Mouse (Mus musculus) cerebellum, adult 18-20 months (tissue): ENCODE data around the gene Ccnh.
A peak's percentile ranks its signal among the peaks of the same experiment; 100 is the strongest.
"Not testable (repeated sequence)": the region's sequence is repeated elsewhere in the genome, so short reads cannot be mapped to it uniquely, and the experiment has no call there.

Experiments used
- DNase-seq, 2 experiments: peaks; one replicate each; pipeline ENCODE4 v3.0.0; 2021

Gene Ccnh

DNA sequence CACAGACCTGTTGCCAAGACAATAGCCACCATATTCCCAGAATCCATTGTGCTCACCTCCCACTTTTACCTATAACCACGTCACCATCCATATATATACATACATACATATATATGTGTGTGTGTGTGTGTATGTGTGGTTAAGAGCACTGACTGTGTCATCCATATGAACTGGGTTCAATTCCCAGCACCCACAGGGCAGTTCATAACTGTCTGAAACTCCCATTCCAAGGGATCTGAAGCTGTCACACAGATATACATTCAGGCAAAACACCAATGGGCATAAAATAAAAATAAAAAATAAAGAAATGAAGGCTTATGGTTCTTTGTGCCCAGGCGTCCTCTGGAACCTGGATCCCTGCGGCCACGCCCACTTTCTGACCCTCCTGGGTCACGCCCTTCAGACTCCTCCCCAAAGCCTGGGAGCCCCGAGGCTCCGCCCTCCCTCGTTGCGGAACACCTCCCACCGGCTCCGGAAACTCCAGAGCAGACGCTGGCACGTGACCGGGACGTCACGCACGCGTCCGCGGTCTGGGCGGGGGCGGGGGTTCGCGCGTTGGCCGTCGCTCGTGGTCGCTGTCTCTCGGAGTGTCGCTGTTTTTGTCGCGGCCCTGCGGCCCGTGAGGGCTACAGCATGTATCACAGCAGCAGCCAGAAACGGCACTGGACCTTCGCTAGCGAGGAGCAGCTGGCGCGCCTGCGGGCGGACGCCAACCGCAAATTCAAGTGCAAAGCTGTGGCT is at the start of gene Ccnh:
Gene Ccnh, plus strand, starts transcription at position 506 of the 741 bp plus-strand sequence.
- peak; percentile 92 to 95 for DNase-seq

GRCm38 (mm10) chr13:85143361-85143760 is 45.8 kb upstream of the Ccnh start:
- not testable (repeated sequence) for DNase-seq

DNA sequence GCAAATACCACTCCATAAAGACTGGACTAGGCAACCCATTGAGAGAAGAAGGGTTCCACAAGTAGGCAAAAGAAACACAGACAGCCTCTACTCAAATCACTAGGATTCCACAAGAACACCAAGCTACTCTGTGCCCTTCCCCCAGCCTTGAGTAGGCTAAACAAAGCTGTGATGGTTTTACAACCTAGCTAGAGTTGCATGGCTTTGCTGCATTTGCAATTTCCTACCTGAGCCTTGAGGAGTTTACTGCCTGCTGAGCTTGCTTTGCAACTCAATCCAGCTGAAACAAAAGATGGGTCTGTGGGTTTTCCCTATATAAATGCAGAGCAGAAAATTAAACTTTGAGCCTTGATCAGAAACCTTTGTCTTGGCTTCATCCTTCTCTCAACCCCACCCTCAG is 42.7 kb upstream of the Ccnh start:
- no peak for DNase-seq

GRCm38 (mm10) chr13:85154746-85155145 is 34.5 kb upstream of the Ccnh start:
- no peak for DNase-seq

DNA sequence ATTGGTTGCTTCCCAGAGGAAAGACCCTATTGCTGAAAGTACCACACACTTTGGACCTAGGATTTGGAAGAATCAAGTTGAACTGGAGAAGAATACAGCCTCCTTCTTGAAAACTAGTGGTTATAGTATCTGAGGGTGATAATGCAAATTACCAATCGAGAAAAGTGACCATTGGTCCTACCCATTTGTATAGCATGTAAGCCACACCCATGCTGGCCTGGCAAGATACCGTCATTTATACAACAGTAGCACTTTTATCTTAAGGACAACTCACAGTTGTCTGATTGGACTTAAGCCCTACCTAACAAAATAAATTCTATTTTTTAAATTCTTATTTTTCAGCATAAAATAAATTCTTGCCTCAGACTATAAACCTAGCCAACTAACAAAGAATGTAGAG is 29.2 kb upstream of the Ccnh start:
- no peak for DNase-seq

DNA sequence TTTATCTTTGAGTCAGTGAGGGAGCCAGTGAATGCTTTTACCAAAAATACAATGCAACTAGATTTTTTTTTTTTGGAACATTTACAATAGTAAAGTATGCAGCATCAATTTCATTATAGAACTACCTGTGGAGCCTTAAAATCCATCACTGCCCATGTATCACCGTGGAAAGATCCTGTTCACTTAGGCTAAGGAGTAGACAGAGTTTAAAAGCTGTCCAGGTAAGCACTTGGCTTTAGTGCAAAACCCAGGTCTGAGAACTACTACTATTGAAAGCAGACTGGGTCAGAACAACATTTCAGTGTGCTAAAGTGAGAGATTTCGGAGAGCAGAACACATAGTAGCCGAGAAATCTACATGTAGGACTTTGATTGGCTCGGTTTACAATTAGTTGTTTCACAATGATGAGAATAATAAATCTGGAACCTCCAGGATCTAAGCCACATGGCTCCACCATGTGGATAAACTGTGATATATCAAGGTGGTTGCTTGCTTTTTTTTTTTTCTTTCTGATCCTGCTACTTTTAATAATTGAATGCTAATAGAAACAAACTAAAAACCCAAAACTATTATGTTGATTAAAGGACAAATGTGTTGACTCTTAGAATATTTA is 24.6 kb upstream of the Ccnh start:
- no peak for DNase-seq

DNA sequence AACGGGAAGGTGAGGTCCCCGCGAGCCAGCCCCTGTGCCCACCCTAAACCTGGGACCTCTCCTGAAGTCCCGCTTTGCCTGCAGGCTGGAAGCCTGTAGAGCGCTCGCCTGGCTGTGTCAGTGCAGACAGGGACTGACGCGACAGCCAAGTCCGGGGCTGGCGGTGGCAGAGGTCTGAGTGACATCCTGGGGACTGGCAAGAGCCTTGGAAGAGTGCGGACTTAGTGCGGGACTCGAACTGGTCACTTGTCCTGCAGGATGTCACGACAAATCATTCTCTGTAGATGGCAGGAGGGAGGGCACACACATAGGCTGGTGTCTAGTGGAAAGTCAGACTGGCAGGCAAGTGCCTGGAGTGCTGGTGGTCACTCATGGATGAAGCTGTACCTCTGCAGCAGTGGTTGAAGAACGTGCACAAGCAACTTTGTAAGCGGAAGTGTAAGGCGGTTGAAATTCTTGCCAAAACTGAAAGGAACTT is 475 bp downstream of the Ccnh start:
- peak in 1 of 2 experiments; percentile 52 for DNase-seq

DNA sequence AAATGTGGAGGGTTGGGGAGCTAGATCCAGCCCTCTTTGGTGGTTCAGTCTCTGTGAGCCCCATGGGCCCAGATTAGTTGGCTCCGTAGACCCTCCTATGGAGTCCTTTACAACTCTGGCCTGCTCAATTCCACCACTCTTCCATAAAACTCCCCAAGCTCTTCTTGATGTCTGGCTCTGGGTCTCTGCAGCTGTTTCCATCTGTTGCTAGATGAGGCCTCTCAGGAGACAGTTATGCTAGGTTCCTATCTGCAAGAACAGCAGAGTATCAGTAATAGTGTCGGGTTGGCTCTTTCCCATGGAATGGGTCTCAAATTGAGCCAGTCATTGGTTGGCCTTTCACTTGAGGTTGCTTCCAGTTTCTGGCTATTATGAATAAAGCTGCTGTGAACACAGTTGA is 2.0 kb downstream of the Ccnh start:
- DNase-seq: no peak

- no peak for DNase-seq
Observed at GRCm38 (mm10) chr13:85207493-85207892, 18.3 kb downstream of the Ccnh start.

DNA sequence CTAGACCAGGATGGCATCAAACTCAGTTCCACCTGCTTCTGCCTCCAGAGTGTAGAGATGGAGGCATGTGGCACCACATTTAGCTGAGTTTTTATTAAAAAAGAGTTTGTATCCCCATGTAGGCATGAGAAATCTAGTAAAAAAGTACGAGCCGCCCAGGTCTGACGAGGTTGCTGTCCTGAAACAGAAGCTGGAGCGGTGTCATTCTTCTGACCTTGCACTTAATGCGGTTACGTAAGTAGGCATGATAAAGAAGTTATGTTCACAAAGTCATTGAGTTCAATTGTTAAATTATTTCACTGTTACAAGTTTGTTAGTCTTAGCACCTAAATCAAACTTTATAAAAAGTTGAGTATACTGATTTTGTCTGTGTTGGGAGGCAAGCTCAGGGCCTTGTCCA is 19.4 kb downstream of the Ccnh start:
- no peak for DNase-seq

DNA sequence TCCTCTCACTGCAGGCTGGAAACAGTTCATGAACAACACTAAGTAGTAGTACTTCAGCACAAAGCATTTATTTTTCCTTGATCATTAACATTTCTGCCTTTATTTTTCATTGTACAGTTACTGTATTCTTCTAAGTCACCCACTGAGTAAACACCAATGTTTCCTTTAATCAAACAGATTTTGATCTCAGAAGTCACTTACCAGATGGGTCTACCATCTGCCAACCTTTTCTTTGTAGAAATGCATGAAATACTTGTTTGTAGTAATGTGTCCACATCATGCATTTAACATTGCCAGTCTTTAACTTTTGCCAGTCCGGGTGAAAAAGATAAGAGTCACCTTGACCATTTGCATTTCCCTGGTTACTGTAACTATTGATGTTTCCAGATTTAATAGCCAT is 21.1 kb downstream of the Ccnh start:
- peak; percentile 19 to 25 for DNase-seq

DNA sequence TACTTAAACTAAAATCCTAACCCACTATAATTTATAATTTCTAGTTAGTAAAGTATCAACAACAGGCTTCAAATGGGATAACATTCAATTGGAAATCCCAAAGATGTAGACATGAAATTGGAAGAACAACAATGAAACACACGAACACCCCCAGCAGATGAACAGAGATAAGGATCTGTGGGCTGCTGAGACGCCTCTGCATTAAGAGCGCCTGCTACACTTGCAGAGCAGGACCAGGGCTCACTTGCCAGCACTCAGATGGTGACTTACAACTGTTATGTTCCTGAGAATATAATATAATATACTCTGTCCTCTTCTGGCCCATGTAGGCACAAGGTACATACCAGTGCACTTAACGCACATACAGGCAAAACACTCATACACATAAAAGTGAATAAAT is 29.4 kb downstream of the Ccnh start:
- DNase-seq: no peak

- DNase-seq: peak; percentile 16 to 22
Observed at GRCm38 (mm10) chr13:85238760-85239159, 49.6 kb downstream of the Ccnh start.
